Mouse (Mus musculus) monocyte, adult 5-6 weeks (primary cell): ENCODE measurements around the gene Acadsb. TPM values are rescaled to one million over a fixed set of nuclear protein-coding genes. Genes with fewer than 3 reads are reported as not detected.
A peak's percentile ranks its signal among the peaks of the same experiment; 100 is the strongest.
"Not testable (repeated sequence)": the region's sequence is repeated elsewhere in the genome, so short reads cannot be mapped to it uniquely, and the experiment has no call there.

Experiments used
- ATAC-seq: fragments of 153-309, 156-312 bp; replicated peaks from 2 replicates; pipeline ENCODE4 v1.8.0; 2017; ENCODE audit warnings: mild to moderate bottlenecking; ENCODE audit not compliant: low TSS enrichment, insufficient number of reproducible peaks, severe bottlenecking, poor library complexity, low FRiP score
- total RNA-seq: library from RNA; stranded (forward); fragments of 200-1000, 200-491, 200-594 nt; gene quantifications from 3 replicates; pipeline ENCODE4 v1.2.3, GENCODE M21; 2017

Acadsb gene
- 29.1 to 49.0 TPM (median 36.2 TPM) in 3 replicates for total RNA-seq

- peak; percentile 99 for ATAC-seq
These were observed at the start of gene Acadsb, which contains the start of gene Ikzf5 for GRCm38 (mm10) chr7:131410416-131411058. TSS of gene Acadsb (plus strand) at chr7:131410601. TSS of gene Ikzf5 (minus strand) at chr7:131410521.

- no peak; the same call in 1 of the 2 replicates for ATAC-seq
These were observed 48.2 kb upstream of the Acadsb start for GRCm38 (mm10) chr7:131362269-131362614.

- peak; percentile 92 for ATAC-seq
These were observed 47.6 kb upstream of the Acadsb start, which contains the start of gene 2310057M21Rik for GRCm38 (mm10) chr7:131362615-131363300. TSS of gene 2310057M21Rik (minus strand) at chr7:131362759.

GRCm38 (mm10) chr7:131364131-131364530 lies 46.3 kb upstream of the Acadsb start:
- no peak for ATAC-seq

- ATAC-seq, result peak; percentile 95
These were observed 39.5 kb upstream of the Acadsb start, which contains the start of gene Pstk for GRCm38 (mm10) chr7:131370648-131371469. TSS of gene Pstk (plus strand) at chr7:131371141.

- ATAC-seq, result no peak
These were observed 38.9 kb upstream of the Acadsb start for GRCm38 (mm10) chr7:131371470-131371860.

GRCm38 (mm10) chr7:131371880-131372651 lies 38.3 kb upstream of the Acadsb start:
- ATAC-seq, result no peak

GRCm38 (mm10) chr7:131391761-131392160 lies 18.6 kb upstream of the Acadsb start:
- ATAC-seq, result not testable (repeated sequence)

- no peak for ATAC-seq
These were observed 947 bp upstream of the Acadsb start for GRCm38 (mm10) chr7:131409321-131409987.

GRCm38 (mm10) chr7:131409988-131410385 lies 414 bp upstream of the Acadsb start:
- peak; percentile 25; the same call in 1 of the 2 replicates for ATAC-seq

GRCm38 (mm10) chr7:131411221-131411940 lies 980 bp downstream of the Acadsb start:
- ATAC-seq, result no peak

GRCm38 (mm10) chr7:131411941-131412270 lies 1.5 kb downstream of the Acadsb start:
- no peak for ATAC-seq

- not testable (repeated sequence) for ATAC-seq
These were observed 6.3 kb downstream of the Acadsb start for GRCm38 (mm10) chr7:131416742-131417141.

GRCm38 (mm10) chr7:131417605-131418004 lies 7.2 kb downstream of the Acadsb start:
- ATAC-seq, result no peak

GRCm38 (mm10) chr7:131424912-131425311 lies 14.5 kb downstream of the Acadsb start:
- no peak for ATAC-seq

- ATAC-seq, result no peak
These were observed 16.9 kb downstream of the Acadsb start for GRCm38 (mm10) chr7:131427331-131427730.

- ATAC-seq, result no peak
These were observed 21.8 kb downstream of the Acadsb start for GRCm38 (mm10) chr7:131432244-131432643.

- ATAC-seq, result no peak
These were observed 23.9 kb downstream of the Acadsb start for GRCm38 (mm10) chr7:131434276-131434675.
